ENCODE assay signal across 8 mouse cellular contexts in the genomic region with DNA sequence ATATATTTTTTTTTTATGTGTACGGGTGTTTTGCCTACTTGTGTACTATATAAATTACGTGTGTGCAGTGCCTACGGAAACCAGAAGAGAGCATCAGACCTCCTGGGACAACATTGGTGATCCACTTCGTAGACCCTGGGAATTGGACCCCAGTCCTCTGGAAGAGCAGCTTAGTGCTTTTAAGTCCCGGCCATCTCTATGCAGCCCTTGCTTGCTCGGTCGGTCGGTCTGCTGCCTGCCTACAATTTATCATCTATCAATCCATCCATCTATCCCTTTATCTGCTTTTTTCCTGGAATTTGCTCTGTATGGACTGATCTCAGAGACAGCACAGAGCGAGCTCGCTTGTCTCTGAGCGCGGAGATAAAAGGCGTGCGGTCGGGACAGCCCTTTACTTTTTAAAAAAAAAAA. TPM values are rescaled to one million over a fixed set of nuclear protein-coding genes. Genes with fewer than 3 reads are reported as not detected.
DNase-seq lines count a peak whose midpoint lies in the region; ATAC-seq and TF ChIP-seq lines count a peak whose summit lies in the region.

No protein-coding gene starts in this region.

- peak; percentile 29; the same call in 1 of the 2 replicates for ATAC-seq in embryonic facial prominence, embryonic 12.5 days (ENCODE audit: insufficient number of reproducible peaks, insufficient read depth, low FRiP score, low TSS enrichment)
- peak; percentile 34 for ATAC-seq in intestine, postnatal 0 days
- ATAC-seq in midbrain, embryonic 15.5 days (replicated peaks), result peak; percentile 49

- no peaks in the 10 kb centered on the region for H3K27me3 ChIP-seq in embryonic facial prominence, embryonic 12.5 days
- no peaks in the 10 kb centered on the region for H3K27me3 ChIP-seq in intestine, postnatal 0 days (replicated peaks; ENCODE audit: control insufficient read depth, insufficient read depth, low read length)
- no peaks in the 10 kb centered on the region for H3K27me3 ChIP-seq in midbrain, embryonic 15.5 days (replicated peaks)

- WGBS in embryonic facial prominence, embryonic 12.5 days, result 1% methylated on average over 15 of the region's 15 CpGs
- under 1% methylated on average over 15 of the region's 15 CpGs for WGBS in intestine, postnatal 0 days
- 1% methylated on average over 15 of the region's 15 CpGs for whole genome bisulfite sequencing in midbrain, embryonic 15.5 days

- peak overlapping the region; percentile 94; the same call in 1 of the 2 replicates for H3K27ac ChIP-seq in embryonic facial prominence, embryonic 12.5 days
- H3K27ac ChIP-seq in intestine, postnatal 0 days (ENCODE audit: low read depth, low read length), result peak overlapping the region; percentile 68
- H3K27ac ChIP-seq in midbrain, embryonic 15.5 days, result peak overlapping the region; percentile 91

- H3K9ac ChIP-seq in embryonic facial prominence, embryonic 12.5 days, result peak overlapping the region; percentile 70
- H3K9ac ChIP-seq in intestine, postnatal 0 days (ENCODE audit: low read depth, low read length), result peak overlapping the region; percentile 67
- peak overlapping the region; percentile 45 for H3K9ac ChIP-seq in midbrain, embryonic 15.5 days

- peak; percentile 51 for TF ChIP-seq CTCF in intestine, postnatal 0 days (IDR thresholded peaks at IDR 0.05; ENCODE audit: low read depth)

- peak overlapping the region; percentile 90 for H3K4me3 ChIP-seq in embryonic facial prominence, embryonic 12.5 days
- H3K4me3 ChIP-seq in intestine, postnatal 0 days (ENCODE audit: low read depth, low read length), result peak overlapping the region; percentile 77
- peak overlapping the region; percentile 79 for H3K4me3 ChIP-seq in midbrain, embryonic 15.5 days

- peak overlapping the region; percentile 84 for H3K4me2 ChIP-seq in embryonic facial prominence, embryonic 12.5 days (replicated peaks)
- H3K4me2 ChIP-seq in intestine, postnatal 0 days (replicated peaks; ENCODE audit: low read depth), result peak overlapping the region; percentile 94
- peak overlapping the region; percentile 83 for H3K4me2 ChIP-seq in midbrain, embryonic 15.5 days

- peaks cover 54% of the 10 kb centered on the region for H3K36me3 ChIP-seq in embryonic facial prominence, embryonic 12.5 days
- peaks cover 36% of the 10 kb centered on the region for H3K36me3 ChIP-seq in intestine, postnatal 0 days (ENCODE audit: control insufficient read depth, insufficient read depth)
- peaks cover 43% of the 10 kb centered on the region for H3K36me3 ChIP-seq in midbrain, embryonic 15.5 days (replicated peaks)

- peaks cover 12% of the 10 kb centered on the region for H3K4me1 ChIP-seq in embryonic facial prominence, embryonic 12.5 days
- H3K4me1 ChIP-seq in intestine, postnatal 0 days (replicated peaks; ENCODE audit: control insufficient read depth, insufficient read depth, low read length), result 0 out of 2 replicates have a peak, but pooled peaks cover 4% of the 10 kb centered on the region
- peaks cover 27% of the 10 kb centered on the region for H3K4me1 ChIP-seq in midbrain, embryonic 15.5 days

- DNase-seq in cerebellum, postnatal 14 days, result peak; percentile 53
- no peak for DNase-seq in cerebellum, adult 11 months
- DNase-seq in A20 (ENCODE audit: low read depth, low spot score), result peak; percentile 87
- DNase-seq in spleen, adult 12 weeks (ENCODE audit: low spot score), result no peak
- no peak for DNase-seq in frontal cortex, postnatal 10 days (ENCODE audit: low spot score in 2 of 2)

- H3K9me3 ChIP-seq in embryonic facial prominence, embryonic 12.5 days, result no peaks in the 10 kb centered on the region
- no peaks in the 10 kb centered on the region for H3K9me3 ChIP-seq in intestine, postnatal 0 days (ENCODE audit: control insufficient read depth)
- H3K9me3 ChIP-seq in midbrain, embryonic 15.5 days, result no peaks in the 10 kb centered on the region

RNA-seq across cellular contexts. Expression of gene Noc2l, which starts 0.4 kb away (rescaled TPM):
- polyA plus RNA-seq in embryonic facial prominence, embryonic 12.5 days (2016; fragmentation: Nextera tagmentation; extraction: Ambion mirVana), result 97.4 and 98.7 TPM in 2 replicates
- 19.9 and 20.4 TPM in 2 replicates for polyA plus RNA-seq in intestine, postnatal 0 days (2015; fragmentation: Nextera tagmentation; extraction: Ambion mirVana)
- 56.6 and 60.4 TPM in 2 replicates for polyA plus RNA-seq in midbrain, embryonic 15.5 days (2015; fragmentation: Nextera tagmentation; extraction: Ambion mirVana)

RNA-seq across cellular contexts. Expression of gene Plekhn1, which starts 0.7 kb away (rescaled TPM):
- polyA plus RNA-seq in embryonic facial prominence, embryonic 12.5 days (2016; fragmentation: Nextera tagmentation; extraction: Ambion mirVana), result 32.5 and 35.7 TPM in 2 replicates
- 8.3 and 8.6 TPM in 2 replicates for polyA plus RNA-seq in intestine, postnatal 0 days (2015; fragmentation: Nextera tagmentation; extraction: Ambion mirVana)
- polyA plus RNA-seq in midbrain, embryonic 15.5 days (2015; fragmentation: Nextera tagmentation; extraction: Ambion mirVana), result 29.1 and 30.1 TPM in 2 replicates

RNA-seq across cellular contexts. Expression of gene Perm1, which starts 19.7 kb away (rescaled TPM):
- polyA plus RNA-seq in embryonic facial prominence, embryonic 12.5 days (2016; fragmentation: Nextera tagmentation; extraction: Ambion mirVana), result 0.70 and 1.1 TPM in 2 replicates
- polyA plus RNA-seq in intestine, postnatal 0 days (2015; fragmentation: Nextera tagmentation; extraction: Ambion mirVana), result 0.39 and 0.47 TPM in 2 replicates
- polyA plus RNA-seq in midbrain, embryonic 15.5 days (2015; fragmentation: Nextera tagmentation; extraction: Ambion mirVana), result 2.2 and 2.4 TPM in 2 replicates

RNA-seq across cellular contexts. Expression of gene Samd11, which starts 20.1 kb away (rescaled TPM):
- polyA plus RNA-seq in embryonic facial prominence, embryonic 12.5 days (2016; fragmentation: Nextera tagmentation; extraction: Ambion mirVana), result 1.1 and 1.3 TPM in 2 replicates
- 0.18 TPM in 1 of 2 replicates, not detected in the other for polyA plus RNA-seq in intestine, postnatal 0 days (2015; fragmentation: Nextera tagmentation; extraction: Ambion mirVana)
- polyA plus RNA-seq in midbrain, embryonic 15.5 days (2015; fragmentation: Nextera tagmentation; extraction: Ambion mirVana), result 4.8 and 5.5 TPM in 2 replicates

RNA-seq across cellular contexts. Expression of gene AW011738, which starts 32.3 kb away (rescaled TPM):
- 2.0 and 3.1 TPM in 2 replicates for polyA plus RNA-seq in embryonic facial prominence, embryonic 12.5 days (2016; fragmentation: Nextera tagmentation; extraction: Ambion mirVana)
- 0.85 and 0.93 TPM in 2 replicates for polyA plus RNA-seq in intestine, postnatal 0 days (2015; fragmentation: Nextera tagmentation; extraction: Ambion mirVana)
- polyA plus RNA-seq in midbrain, embryonic 15.5 days (2015; fragmentation: Nextera tagmentation; extraction: Ambion mirVana), result 4.0 and 4.9 TPM in 2 replicates

Comparison
In these comparisons a context has a peak if more than half of its experiments do, and no peak if none do; other contexts are left out.
1. DNase-seq: peak in cerebellum, postnatal 14 days (2 of 2) and A20 (single experiment); none in cerebellum, adult 11 months (single experiment), spleen, adult 12 weeks (single experiment) and frontal cortex, postnatal 10 days (0 of 2).
2. Peak in every context shown above with its lines, with median percentiles within 50 percentile points of each other: ATAC-seq, H3K27ac ChIP-seq, H3K4me2 ChIP-seq, H3K4me3 ChIP-seq and H3K9ac ChIP-seq.